Mouse (Mus musculus) spleen, postnatal 4 days (tissue): ENCODE results near the gene Phldb1.

Experiments
- DNase-seq, 2 experiments: peaks; one replicate each; pipeline ENCODE4 v3.0.0; 2022; ENCODE audit warnings: low spot score in 2 of 2

The Phldb1 gene

DNA sequence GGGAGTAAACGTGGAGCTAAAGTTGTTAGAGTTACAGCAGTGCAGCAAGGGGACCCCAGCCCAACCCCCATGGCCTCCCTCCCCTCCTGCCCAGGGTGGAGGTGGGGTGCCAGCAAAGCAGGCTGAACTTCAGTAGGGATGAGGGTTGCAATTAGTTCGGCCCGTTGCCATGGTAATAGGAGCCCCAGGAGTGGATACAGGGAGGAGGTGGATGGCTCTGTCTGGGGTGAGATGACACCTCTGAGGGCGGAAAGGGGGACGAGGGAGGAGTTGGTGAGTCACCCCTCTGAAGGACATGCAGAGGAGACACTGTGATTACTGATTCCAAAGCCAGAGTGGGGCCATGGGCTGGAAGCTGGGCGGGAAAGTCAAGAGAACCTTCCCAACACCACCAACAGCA lies 26.1 kb downstream of the Phldb1 start:
- no peak for DNase-seq

DNA sequence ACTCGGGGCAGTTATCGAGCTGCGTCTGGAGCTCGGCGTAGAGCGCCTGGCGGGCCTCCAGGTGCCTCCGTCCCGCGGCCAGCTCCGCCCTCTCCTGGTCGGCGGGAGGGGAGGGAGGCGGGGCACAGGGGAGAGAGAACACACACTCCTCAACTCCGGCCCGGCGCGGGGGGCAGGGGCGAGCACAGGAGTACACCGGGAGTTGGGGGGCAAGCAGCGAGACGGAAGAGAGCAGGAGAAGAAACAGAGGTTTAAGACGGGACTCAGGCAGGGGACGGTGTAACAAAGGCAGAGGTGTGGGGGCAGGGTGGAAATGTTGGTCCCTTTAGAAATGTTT lies 26.6 kb downstream of the Phldb1 start:
- peak; percentile 39 to 76 for DNase-seq

DNA sequence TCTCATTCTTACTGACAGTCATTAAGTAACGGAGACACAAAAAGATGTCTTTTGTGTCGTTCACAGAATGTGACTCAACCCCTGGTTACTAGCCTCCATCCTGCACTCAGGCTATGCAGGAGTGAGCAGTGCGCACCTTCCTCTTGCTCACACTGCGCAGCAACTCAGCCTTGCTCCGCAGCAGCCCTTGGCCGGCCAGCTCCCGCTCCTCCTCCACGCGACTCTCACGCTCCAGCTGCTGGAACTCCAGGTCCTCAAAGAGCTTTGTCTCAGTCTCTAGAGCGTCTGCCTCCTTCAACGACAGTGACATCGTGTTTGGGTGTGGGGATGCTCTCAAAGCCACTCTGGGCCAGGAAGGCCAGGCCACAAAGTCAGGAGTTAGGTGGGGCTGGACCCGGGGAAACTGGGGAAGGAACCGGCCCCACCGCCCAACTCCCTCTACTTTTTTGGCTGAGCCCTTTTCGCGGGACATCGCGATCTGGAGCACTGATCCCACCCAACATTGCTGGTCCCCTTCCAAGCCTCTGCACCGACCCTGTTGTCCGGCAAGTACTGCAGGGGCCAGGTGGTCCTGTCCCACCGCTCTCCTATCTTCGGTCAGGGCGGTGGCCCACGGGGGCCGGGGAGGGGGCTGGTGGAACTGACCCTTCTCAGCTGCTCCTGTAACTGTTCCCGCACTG lies 27.1 kb downstream of the Phldb1 start:
- DNase-seq: no peak

DNA sequence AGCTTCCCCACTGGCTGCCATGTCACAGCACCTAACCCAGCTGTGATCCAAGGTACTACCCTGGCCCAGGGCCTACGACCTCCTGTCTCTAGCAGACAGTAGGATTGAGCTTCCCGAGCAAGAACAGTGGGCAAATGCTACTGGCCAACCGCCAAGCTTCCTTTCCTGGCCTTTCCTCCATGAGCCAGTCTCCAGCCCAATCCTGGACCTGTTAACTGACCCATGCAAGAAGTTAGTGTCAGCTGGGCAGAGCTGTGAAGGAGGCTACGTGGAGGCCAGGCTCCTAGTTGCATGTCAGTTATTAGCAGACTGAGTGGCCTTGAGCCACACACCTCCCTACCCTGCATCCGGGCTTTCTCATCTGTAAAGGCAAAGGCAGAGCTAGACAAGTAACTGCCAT lies 35.3 kb downstream of the Phldb1 start:
- no peak for DNase-seq

DNA sequence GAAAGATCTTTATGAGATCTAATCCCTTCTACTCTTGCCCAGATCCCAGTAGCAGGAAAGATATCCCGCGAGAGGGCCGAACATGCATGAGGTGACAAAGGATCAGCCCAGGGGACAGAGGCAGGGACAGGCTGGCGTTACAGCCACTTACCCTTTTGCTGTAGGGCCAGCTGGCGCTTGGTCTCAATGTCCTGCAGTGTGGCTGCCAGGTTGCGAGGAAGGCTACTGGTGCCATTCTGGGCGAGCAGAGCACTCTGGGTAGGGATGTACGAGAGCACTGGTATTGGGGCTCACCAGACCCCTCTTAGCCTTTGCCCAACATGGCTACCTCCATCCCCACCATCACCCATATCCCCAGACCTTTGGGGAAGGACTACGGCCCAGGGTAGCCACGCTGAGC lies 35.8 kb downstream of the Phldb1 start:
- DNase-seq: no peak

DNA sequence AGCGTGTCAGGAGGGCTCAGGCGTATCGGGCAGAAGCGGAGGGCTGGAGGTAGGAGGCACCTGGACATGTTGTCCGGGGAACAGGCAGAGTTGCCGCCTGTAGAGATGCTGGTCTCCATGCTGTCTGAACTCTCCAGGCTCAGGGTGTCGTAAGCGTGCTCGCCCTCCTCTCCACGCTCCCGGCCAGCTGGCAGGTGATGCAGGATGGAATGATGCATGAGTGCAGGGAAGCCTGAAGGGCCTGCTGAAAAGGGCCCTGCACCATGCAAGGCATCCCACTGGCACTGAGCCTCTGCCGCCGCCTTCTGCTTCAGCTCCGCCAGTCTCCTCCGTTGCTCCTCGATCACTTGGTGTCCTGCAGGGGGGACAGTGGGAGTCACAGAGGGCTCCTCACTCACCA lies 37.1 kb downstream of the Phldb1 start:
- no peak for DNase-seq

DNA sequence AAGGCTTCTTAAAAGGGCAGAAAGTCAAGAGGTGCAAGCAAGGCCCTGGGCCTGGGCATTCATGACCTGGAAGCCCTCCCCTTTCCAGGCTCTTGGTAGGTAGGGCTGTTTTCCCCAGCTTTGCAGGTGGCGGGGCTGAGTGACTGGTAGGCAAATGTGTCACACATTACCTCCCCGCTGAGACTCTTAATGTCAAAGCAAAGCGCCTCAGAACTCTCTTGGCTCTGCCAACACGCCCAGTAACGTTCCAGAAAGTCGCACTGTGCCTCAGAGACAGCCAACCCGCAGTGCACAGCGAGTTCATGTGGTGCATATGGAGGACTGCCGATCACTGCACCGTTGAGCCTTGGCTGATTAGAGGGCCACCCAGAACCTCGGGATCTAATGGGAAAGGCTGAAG lies 41.9 kb downstream of the Phldb1 start:
- no peak for DNase-seq

DNA sequence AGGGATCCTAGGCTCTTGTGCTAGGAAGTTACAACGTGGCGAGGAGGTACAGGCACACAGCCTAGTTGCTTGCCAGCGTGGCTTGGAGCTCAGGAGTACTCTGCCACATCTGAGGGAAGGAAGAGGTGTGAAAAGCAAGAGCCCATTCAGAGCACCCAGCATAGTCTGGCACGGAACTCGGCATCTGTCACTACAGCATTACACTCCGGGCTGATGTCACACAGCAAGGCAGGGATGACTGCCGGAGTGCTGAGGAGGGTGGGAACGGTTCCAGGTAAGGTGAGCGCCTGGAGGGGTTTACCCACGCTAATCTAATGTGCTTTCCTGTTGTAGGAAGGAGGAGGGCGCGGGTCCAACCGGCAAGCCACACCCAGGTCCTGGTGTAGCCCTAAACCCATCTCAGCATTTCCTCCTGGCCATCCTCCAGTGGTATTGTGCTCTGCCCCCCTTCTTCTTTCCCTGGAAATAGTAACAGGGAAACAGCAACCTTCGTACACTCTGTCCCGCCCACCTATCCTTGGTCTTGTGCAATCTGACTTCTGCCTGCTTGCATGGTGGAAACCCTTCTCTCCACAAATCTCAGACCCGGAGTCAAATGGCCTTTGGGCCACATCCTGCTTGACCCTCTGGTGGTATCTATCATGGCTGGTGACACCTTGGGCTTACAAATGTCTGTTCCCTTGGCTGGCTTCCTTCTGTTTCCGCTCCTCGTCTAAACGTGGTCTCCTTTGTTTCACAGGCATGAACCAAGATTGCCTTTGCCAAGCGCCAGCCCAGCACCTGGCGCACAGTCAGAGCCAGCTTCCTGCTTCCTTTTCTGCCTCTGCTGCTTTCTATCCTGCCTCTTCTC lies 43.1 kb downstream of the Phldb1 start:
- DNase-seq: no peak

DNA sequence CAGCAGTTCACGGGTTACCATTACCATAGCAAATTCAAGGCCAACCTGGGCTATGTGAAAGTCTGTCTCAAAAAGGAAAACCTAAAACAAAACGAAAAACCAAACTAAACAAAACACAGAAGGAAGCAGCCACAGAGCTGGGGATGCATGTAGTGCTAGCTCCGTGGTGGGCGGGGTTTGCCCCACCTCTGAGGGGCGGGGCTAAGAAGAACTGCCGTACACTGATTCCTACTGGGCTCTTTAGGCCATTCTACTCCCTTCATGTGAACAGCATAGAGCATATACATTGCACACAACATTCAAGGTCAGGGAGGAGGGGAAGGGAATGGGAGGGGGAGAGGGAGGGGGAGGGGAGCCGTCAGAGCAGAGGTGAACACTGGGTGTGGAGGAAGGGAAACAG lies 44.4 kb downstream of the Phldb1 start:
- DNase-seq: no peak

DNA sequence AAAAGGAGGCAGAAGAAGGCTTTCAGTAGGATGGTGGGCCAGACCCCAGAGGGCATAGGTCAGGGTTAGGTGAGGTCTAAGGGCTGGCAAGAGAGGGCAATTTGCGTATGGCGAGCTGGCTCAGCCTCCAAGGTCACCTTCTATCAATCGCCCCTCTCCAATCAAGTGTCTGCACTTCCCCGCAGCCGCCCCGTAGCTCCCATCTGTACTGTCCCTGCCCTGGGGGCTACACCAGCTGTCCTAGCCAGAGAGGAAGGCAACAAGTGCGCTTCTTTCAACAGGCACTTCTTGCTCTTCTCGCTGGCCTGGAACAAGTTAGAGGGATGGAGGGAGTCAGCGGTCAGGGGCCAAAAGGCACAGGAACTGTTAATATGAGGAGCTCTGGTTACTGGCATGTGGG lies 47.0 kb downstream of the Phldb1 start:
- no peak for DNase-seq

DNA sequence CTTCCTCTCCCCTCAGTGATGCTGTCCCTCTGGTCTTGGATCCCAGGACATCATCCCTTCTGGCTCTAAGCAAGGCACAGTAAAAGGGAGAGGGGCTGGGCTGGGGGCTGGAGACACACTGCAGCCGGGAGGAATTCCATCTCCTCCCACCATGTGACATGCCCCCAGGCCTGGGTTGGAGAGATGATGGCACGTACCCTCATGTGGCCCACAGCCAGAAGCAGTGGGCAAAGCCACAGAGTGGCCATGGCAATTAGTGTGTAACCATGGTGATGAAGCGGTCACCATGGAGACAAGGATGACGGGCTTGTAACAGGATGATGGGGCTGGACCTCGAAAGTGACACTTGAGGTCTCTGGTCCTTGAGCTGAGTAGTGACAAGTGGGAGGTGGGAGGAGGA lies 48.4 kb downstream of the Phldb1 start:
- no peak for DNase-seq

DNA sequence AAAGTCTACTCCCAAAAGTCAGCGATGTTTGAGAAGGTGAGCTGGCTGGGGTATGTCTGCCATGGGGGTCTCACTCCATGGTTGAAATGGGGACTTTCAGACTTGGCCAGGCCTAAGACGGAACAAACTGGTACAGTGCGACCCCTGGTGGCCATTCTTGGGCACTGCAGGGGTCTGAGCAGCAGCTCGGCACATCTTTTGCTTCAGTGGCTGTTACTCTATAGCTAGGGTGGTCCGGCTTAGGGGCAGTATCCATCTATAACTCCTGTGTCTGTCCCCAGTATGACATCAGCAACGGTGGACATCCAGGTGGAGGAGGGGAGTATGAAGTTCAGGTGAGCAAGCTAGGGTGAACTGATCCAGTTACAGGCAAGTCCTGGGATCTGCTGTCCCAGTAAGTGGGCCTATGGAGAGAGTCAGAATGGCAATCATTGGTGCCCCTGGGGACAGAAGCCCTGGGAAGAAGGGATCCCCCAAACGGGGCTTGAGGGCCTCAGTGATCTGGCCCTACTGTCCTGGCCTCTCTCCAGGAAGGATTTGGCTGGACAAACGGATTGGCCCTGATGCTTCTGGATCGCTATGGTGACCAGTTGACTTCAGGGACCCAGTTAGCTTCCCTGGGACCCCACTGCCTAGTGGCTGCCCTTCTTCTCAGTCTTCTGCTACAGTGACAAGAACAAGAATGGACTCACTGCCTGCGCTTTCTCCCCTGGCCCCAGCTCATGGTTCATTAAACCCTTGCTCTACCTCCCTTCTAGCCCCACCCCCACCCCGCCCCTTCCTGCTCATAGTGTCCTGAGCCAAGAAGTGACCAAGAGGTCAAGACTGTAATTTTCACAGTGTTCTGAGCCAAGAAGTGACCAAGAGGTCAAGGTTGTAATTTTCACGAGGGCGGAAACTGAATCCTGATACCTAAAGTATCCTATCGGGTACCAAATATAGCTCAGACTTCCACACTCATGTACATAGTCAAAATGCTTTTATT lies 49.4 kb downstream of the Phldb1 start:
- peak; percentile 72 to 91 for DNase-seq

DNA sequence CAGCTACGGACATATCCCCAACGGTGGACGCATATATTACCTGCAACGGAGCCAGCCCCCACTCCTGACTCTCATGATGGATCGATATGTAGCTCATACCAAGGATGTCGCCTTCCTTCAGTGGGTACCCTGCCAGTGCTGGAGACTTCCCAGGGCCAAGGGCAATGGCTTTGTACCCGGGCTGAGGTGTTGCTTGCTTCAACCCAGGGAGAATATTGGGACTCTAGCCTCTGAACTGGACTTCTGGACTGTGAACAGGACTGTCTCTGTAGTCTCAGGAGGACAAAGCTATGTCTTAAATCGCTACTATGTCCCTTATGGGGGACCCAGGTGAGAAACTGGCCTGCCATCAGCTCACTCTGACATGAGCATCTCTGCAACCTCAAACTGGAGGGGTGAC lies 52.0 kb downstream of the Phldb1 start:
- no peak for DNase-seq

DNA sequence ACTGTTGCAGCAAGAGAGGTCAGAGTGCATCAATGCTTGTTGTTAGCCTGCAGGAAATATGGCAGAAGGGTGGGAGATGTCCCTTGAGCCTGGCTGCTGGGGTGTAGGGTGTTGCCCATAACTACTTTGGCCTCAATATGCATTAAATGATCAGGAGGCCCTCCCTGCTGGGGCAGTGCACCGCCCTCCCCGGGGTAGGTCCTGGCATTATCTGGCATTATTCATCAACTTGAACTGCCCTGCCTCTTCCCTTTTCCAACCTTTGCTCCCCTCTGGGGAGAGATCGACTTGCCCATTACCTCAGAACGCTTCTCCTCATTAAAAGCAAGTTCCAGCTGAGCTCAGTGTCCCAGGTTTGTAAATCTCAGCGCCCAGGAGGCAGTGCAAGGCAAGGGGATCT lies 55.4 kb downstream of the Phldb1 start:
- DNase-seq: no peak

DNA sequence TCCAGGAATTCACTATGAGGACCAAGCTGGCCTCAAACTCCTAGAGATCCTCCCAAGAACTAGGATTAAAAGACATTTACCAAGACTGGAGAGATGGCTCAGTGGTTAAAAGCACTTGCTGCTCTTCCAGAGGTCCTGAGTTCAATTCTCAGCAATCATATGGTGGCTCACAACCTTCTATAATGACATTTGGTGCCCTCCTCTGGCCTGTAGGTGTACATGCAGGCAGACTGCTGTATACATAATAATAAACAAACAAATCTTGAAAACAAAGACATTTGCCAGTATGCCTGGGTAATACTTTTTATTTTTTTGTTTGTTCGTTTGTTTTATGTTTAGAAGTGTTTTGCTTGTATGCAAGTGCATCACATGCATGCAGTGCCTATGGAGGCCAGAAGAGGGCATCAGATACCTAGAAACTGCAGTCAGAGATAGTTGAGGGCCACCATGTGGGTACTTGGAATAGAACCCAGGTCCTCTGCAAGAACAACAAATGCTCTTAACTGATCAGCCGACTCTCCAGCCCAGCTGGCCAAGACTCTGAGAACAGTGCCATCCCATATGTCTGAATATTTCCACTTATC lies 56.6 kb downstream of the Phldb1 start:
- DNase-seq: no peak

DNA sequence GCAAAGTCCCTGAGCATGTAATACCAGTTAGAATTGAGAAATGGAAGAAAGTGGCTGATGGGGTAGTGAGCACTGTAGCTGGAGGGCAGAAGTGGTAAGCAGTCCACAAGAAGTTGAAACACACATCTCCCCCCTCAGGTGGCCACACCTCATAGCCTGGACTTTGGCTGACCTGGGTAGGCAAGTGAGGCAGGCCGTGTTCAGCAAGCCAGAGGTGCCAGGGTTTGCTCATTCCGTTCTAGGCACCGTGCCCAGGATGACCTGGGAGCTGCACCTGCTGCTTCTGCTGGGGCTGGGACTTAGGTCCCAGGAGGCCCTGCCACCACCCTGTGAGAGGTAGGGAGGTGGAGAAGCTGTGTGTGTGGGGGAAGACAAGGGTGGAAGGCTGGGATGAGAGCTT lies 62.0 kb downstream of the Phldb1 start, which contains the start of gene Treh:
Gene Treh, plus strand, starts transcription at position 229 of the 400 bp plus-strand sequence.
- no peak for DNase-seq

DNA sequence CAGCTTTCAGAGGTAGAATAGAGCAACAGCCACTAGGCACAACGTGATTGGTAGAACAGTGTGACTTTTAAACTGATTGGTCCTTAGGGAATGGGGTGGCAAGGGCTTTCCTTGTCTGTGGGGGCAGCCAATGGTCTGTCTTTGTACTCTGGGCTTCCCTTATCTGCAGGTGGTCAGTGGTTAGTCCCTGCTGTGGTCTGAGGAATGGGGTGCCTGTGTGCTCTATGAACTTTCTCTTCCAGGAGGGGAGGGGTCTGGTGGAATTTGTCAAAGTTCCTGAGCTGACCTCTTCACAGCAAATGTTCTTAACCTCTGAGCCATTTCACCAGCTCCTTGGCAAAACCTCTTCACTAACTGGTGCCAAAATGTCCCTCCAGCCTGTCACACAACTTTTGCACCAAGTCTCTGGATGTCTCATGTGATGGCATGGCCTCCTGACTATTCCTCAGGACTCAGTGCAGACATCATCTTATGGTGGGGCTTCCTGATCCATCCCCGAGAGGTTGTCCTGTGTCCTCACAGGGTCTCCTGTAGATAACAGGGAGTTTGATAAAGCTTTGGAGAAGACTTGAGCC lies 62.6 kb downstream of the Phldb1 start:
- no peak for DNase-seq

DNA sequence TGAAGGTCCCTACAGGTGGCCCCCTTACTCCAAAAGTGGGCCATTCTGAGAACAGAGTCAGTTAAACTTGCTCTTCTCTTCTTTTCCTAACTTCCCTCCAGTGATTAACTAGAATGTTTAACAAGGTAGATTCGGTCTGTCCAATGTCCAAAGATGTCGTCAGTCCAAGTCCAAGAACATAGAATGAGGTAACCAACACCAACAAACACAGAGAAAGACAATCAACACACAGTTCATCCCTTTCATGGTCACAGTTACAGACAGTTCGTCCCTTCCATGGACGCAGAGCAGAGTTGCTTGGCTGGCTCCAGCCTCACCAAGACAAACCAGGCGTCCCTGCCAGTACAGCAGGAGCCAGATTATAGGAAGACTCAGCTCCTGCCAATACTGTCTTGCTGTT lies 63.6 kb downstream of the Phldb1 start:
- no peak for DNase-seq

DNA sequence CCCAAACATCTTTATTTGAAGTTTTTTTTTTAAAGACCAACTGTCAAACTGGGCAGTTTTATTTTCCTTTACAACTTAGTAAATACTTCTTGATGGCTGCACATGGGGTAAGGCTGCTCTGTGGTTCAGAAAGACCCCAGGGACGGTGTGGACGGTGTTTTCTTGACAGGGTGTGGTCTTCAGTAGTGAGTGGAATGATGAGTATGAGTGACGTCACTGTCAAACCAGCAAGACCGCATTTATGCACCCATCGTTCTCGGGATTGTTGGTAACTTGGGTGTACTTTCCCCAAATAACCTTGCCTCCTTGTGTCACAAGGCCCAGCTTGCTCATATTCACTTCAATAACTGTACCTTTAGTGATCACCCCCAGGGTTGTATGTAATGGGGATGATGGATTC lies 71.3 kb downstream of the Phldb1 start:
- DNase-seq: no peak

DNA sequence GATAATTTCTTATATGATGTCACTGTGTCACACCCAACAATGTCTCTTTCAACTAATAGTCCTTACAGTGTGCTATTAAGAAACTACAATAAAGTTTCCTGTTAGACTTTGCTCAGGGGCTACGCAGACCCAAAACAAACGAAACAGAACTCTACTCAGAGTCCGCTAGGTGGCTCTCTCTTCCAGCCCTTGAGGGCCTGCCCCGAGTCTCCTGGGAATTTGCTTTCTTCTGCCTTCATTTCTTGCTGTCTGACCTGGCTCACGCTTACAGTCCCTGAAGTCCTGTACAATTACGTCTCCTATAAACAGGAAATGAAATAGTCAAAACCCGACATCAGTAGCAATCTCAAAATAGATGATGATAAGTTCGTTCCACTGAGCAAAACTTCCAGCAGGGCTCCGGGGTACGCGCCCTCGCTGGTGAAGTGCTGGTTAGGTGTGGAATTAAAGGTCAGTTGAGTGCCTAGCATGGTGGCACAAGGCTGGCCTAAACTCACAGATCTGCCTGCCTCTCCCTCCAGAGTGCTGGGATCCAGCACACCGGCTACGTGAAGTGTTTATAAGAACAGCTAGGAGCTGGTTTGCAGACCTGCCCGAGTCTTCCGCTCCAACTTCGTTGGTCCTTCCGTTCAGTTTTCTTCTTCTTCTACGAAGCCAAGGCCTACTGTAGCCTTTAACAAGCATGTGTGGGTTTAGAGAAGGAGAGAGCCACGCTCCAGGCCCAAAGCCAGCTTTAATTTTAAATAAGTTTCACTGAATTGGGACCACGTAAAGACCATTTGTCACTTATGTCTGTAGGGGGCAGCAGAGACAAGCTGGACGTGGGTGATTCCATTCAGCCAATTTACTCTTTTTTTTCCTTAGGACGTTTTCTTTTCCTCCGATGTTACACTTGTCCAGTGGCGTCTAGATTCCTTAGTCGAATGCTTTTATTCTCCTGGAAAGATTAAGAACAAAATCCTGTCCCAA lies 79.6 kb downstream of the Phldb1 start:
- peak; percentile 57 to 74 for DNase-seq
